Mouse (Mus musculus) lung, embryonic 15.5 days (tissue): Measurements from ENCODE around the gene Hspa5. TPM values are rescaled to one million over a fixed set of nuclear protein-coding genes. Genes with fewer than 3 reads are reported as not detected.
A peak's percentile ranks its signal among the peaks of the same experiment; 100 is the strongest.
"Not testable (repeated sequence)": the region's sequence is repeated elsewhere in the genome, so short reads cannot be mapped to it uniquely, and the experiment has no call there.

Experiments used
- ATAC-seq: fragments of 200-750 bp; cut with Nextera tagmentation; 2 replicates; pipeline ENCODE4 v1.8.0; 2017; ENCODE audit warnings: moderate number of reproducible peaks, borderline replicate concordance; ENCODE audit not compliant: low FRiP score, low TSS enrichment; ENCODE audit errors: extremely low read depth
- H3K27ac ChIP-seq: fragments of 300-500 bp; sonication (generic); 2 replicates; pipeline ENCODE4 v1.5.1; 2015; ENCODE audit warnings: moderate library complexity, mild to moderate bottlenecking, inconsistent platforms
- H3K27me3 ChIP-seq: fragments of 300-500 bp; sonication (generic); 2 replicates; pipeline ENCODE4 v1.6.1; 2015; ENCODE audit warnings: inconsistent platforms
- H3K36me3 ChIP-seq: fragments of 300-500 bp; sonication (generic); 2 replicates; pipeline ENCODE4 v1.6.1; 2015; ENCODE audit warnings: inconsistent platforms
- H3K4me1 ChIP-seq: fragments of 300-500 bp; sonication (generic); 2 replicates; pipeline ENCODE4 v1.6.1; 2015; ENCODE audit warnings: inconsistent platforms
- H3K4me2 ChIP-seq: fragments of 300-500 bp; sonication (generic); 2 replicates; pipeline ENCODE4 v1.6.1; 2015; ENCODE audit warnings: inconsistent platforms, mild to moderate bottlenecking, moderate library complexity
- H3K4me3 ChIP-seq: fragments of 300-500 bp; sonication (generic); 2 replicates; pipeline ENCODE4 v1.5.1; 2015; ENCODE audit warnings: mild to moderate bottlenecking, inconsistent platforms
- H3K9ac ChIP-seq: fragments of 300-500 bp; sonication (generic); 2 replicates; pipeline ENCODE4 v1.6.1; 2015; ENCODE audit warnings: inconsistent platforms
- H3K9me3 ChIP-seq: fragments of 300-500 bp; sonication (generic); 2 replicates; pipeline ENCODE4 v1.6.1; 2016; ENCODE audit warnings: inconsistent platforms
- WGBS: fragments of 180-500 bp; shearing (Covaris S2); methylation state at CpG from one replicate; pipeline ENCODE4 v1.1.7; 2015; 5-methylcytosine and 5-hydroxymethylcytosine counted together
- polyA plus RNA-seq: library from polyadenylated mRNA; unstranded; fragments of >200 nt; fragmentation: Nextera tagmentation; extraction: Ambion mirVana; gene quantifications from 2 replicates; pipeline ENCODE4 v1.2.1, GENCODE M21; 2015

Gene Hspa5
- polyA plus RNA-seq, 1 experiment from 2014 or later: 1,028 TPM

DNA sequence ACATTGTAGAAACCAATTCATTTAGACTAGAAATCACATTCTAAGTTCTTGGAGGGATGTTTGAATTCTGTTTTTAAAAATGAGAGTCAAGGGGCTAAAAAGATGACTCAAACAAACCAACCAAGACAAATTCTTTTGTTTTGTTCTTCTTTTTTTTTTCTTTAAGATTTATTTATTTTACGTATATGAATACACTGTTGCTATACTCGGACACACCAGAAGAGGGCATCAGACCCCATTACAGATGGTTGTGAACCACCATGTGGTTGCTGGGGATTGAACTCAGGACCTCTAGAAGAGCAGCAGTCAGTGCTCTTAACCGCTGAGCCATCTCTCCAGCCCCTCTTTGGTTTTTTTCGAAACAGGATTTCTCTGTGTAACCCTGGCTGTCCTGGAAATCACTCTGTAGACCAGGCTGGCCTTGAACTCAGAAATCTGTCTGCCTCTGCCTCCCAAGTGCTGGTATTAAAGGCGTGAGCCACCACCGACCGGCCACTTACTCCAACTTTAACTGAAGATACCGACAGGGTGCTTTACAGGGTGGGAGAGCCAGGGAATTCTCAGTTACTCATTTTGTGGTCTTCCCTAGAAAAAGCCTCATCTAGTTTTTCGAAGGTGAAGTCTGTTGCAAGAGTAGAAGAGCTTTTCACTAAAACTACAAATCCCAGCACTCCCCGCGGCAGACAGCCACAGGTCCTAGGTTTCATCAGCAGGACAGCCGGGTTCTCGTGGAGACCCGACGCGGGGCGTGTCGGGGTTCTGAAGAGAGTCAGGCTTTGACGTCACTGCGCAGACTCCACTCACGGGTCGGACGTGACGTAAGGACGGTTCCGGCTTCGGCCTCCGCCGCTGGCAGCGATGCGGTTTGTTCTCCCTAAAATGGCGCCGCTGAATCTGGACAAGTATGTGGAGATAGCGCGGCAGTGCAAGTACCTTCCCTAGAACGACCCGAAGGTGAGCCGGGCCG is 30.0 kb downstream of the Hspa5 start:
- Histone ChIP-seq H3K4me2 (peak overlapping the region; percentile 41; the same call in 1 of the 2 replicates), H3K4me3 (peak overlapping the region; percentile 78), H3K27ac (peak overlapping the region; percentile 86), H3K27me3 (no peaks in the 10 kb centered on the region), H3K4me1 (peaks cover 21% of the 10 kb centered on the region), H3K36me3 (peaks cover 10% of the 10 kb centered on the region; the same call in 1 of the 2 replicates), H3K9me3 (no peaks in the 10 kb centered on the region), H3K9ac (peak overlapping the region; percentile 89)
- 5% methylated on average over 39 of the region's 39 CpGs for WGBS
- ATAC-seq: peak; percentile 95

- H3K27ac ChIP-seq: peak overlapping the region; percentile 86
- H3K4me1 ChIP-seq: peaks cover 21% of the 10 kb centered on the region
- H3K9me3 ChIP-seq, H3K27me3 ChIP-seq: not testable (repeated sequence)
- peak overlapping the region; percentile 65 for H3K4me2 ChIP-seq
- under 1% methylated on average over 32 of the region's 32 CpGs for WGBS
- peaks cover 12% of the 10 kb centered on the region; the same call in 1 of the 2 replicates for H3K36me3 ChIP-seq
- H3K4me3 ChIP-seq: peak overlapping the region; percentile 78
- H3K9ac ChIP-seq: peak overlapping the region; percentile 89
- ATAC-seq: peak; percentile 40
Measured at GRCm38 (mm10) chr2:34802565-34803245, 30.9 kb downstream of the Hspa5 start.

DNA sequence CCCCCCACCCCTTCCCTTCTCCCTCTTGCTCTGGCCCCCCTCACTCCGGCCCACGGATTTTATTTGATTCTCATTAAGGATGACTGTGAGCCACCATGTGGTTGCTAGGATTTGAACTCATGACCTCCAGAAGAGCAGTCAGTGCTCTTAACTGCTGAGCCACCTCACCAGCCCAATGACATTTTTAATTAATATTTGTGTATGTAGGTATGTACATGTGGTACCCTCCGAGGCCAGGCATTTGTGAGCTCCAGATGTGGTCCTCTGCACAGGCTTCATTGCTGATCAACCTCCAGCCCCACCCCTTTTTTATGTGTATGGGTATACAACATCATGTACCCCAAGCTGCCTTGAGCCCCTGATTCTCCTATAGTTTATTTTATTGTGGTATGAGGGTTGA is 32.0 kb downstream of the Hspa5 start:
- Histone ChIP-seq H3K27me3 (no peaks in the 10 kb centered on the region), H3K4me2 (peak overlapping the region; percentile 40), H3K4me3 (peak overlapping the region; percentile 18), H3K27ac (no peak overlapping the region), H3K4me1 (peaks cover 21% of the 10 kb centered on the region), H3K9ac (no peak overlapping the region), H3K9me3 (no peaks in the 10 kb centered on the region), H3K36me3 (peaks cover 19% of the 10 kb centered on the region; the same call in 1 of the 2 replicates)
- WGBS: 66% methylated on average over 3 of the region's 3 CpGs
- ATAC-seq: no peak

- peak overlapping the region; percentile 40 for H3K4me2 ChIP-seq
- H3K9ac ChIP-seq: no peak overlapping the region
- H3K36me3 ChIP-seq: peaks cover 23% of the 10 kb centered on the region; the same call in 1 of the 2 replicates
- no peaks in the 10 kb centered on the region for H3K9me3 ChIP-seq
- H3K4me1 ChIP-seq: peaks cover 17% of the 10 kb centered on the region
- no peaks in the 10 kb centered on the region for H3K27me3 ChIP-seq
- H3K27ac ChIP-seq: no peak overlapping the region
- 97% methylated on average over 2 of the region's 2 CpGs for WGBS
- ATAC-seq: no peak
- H3K4me3 ChIP-seq: peak overlapping the region; percentile 18; the same call in 1 of the 2 replicates
Measured at GRCm38 (mm10) chr2:34804172-34804571, 32.4 kb downstream of the Hspa5 start.

GRCm38 (mm10) chr2:34804815-34805214 is 33.0 kb downstream of the Hspa5 start:
- Histone ChIP-seq H3K4me1 (peaks cover 16% of the 10 kb centered on the region), H3K4me3 (no peak overlapping the region), H3K36me3 (peaks cover 25% of the 10 kb centered on the region; the same call in 1 of the 2 replicates), H3K4me2 (no peak overlapping the region), H3K9me3 (no peaks in the 10 kb centered on the region), H3K9ac (no peak overlapping the region), H3K27me3 (no peaks in the 10 kb centered on the region), H3K27ac (no peak overlapping the region)
- ATAC-seq: no peak
- WGBS: 79% methylated on average over 1 of the region's 1 CpGs

DNA sequence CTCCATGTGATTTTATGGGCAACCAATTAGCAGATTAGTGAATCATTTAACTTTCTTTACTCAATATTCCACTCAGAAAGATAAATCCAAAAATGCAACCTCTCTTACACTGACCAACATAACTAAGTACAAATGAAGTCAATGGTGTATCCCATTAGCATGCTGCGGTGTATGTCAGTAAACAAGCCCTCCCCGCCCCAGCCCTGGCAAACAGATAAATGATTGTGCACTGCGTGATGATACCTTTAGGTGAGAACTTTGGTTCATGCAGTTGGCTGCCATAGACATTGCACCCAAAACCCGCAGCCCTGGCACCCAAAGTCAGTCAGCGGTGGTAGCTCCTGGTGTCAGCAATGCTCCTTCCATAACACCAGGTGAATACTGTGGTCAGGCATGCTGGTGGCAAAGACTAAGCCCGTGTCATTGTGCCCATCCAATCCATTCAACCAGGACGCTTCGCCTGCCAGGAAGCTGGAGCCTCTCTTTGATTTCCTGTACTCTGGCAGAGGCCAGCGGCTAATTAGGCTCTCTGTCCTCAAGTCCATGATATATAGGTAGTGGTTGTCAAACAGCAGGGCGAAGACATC is 33.7 kb downstream of the Hspa5 start:
- H3K9me3 ChIP-seq: no peaks in the 10 kb centered on the region
- H3K27me3 ChIP-seq: no peaks in the 10 kb centered on the region
- peaks cover 14% of the 10 kb centered on the region for H3K4me1 ChIP-seq
- peaks cover 29% of the 10 kb centered on the region; the same call in 1 of the 2 replicates for H3K36me3 ChIP-seq
- 81% methylated on average over 10 of the region's 10 CpGs for WGBS
- no peak overlapping the region for H3K9ac ChIP-seq
- ATAC-seq: no peak
- no peak overlapping the region for H3K27ac ChIP-seq
- H3K4me3 ChIP-seq: no peak overlapping the region
- H3K4me2 ChIP-seq: no peak overlapping the region

DNA sequence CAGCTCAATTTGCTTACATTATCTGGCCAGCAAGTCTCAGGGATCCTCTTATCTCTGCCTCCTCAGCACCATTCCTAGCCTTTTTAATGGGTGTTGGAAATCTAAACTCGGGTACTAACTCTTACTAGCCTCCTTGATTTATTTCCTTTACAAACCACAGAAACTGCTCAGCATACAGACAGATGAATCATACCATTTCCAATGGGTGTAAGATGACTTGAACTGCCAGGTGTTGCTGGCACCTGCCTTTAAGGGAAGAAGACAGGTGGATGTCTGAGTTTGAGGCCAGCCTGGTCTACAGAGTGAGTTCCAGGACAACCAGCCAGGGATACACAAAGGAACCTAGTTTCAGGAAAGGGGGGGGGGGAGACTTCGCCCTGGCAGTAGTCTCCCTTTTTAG is 36.3 kb downstream of the Hspa5 start:
- Histone ChIP-seq H3K9ac (no peak overlapping the region), H3K4me1 (peaks cover 12% of the 10 kb centered on the region), H3K27ac (no peak overlapping the region), H3K27me3 (no peaks in the 10 kb centered on the region), H3K4me3 (no peak overlapping the region), H3K9me3 (no peaks in the 10 kb centered on the region), H3K4me2 (no peak overlapping the region), H3K36me3 (peaks cover 48% of the 10 kb centered on the region)
- WGBS: 75% methylated on average over 2 of the region's 2 CpGs
- no peak for ATAC-seq

- 86% methylated on average over 1 of the region's 1 CpGs for WGBS
- no peaks in the 10 kb centered on the region for H3K9me3 ChIP-seq
- peaks cover 64% of the 10 kb centered on the region for H3K36me3 ChIP-seq
- no peaks in the 10 kb centered on the region for H3K27me3 ChIP-seq
- H3K9ac ChIP-seq: no peak overlapping the region
- ATAC-seq: no peak
- H3K4me3 ChIP-seq: no peak overlapping the region
- peaks cover under 1% of the 10 kb centered on the region; the same call in 1 of the 2 replicates for H3K4me1 ChIP-seq
- no peak overlapping the region for H3K27ac ChIP-seq
- H3K4me2 ChIP-seq: no peak overlapping the region
Measured at GRCm38 (mm10) chr2:34809568-34809967, 37.8 kb downstream of the Hspa5 start.

DNA sequence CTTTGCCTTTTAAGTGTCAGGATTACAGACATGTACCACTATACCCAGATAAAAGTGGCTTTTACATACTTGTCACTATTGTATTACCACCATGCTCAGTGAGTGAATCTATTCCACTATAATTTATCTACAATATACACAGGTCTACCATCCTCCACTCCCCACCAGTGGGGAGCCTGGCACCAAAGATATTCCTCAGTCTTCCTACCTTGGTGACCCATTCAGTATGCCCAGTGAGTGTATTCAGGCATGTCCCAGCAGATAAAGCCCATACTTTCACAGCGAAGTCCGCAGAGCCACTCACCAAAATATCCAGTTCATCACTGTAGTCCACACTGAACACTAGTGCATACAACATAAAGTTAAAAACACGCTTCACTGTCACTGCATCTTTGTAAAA is 39.0 kb downstream of the Hspa5 start:
- Histone ChIP-seq H3K27ac (no peak overlapping the region), H3K27me3 (no peaks in the 10 kb centered on the region), H3K9me3 (no peaks in the 10 kb centered on the region), H3K4me1 (no peaks in the 10 kb centered on the region), H3K4me2 (no peak overlapping the region), H3K4me3 (no peak overlapping the region), H3K36me3 (peaks cover 64% of the 10 kb centered on the region), H3K9ac (no peak overlapping the region)
- WGBS: 96% methylated on average over 3 of the region's 3 CpGs
- no peak for ATAC-seq

- H3K4me3 ChIP-seq: no peak overlapping the region
- no peaks in the 10 kb centered on the region for H3K9me3 ChIP-seq
- H3K27ac ChIP-seq: no peak overlapping the region
- H3K27me3 ChIP-seq: no peaks in the 10 kb centered on the region
- H3K9ac ChIP-seq: no peak overlapping the region
- WGBS: 75% methylated on average over 7 of the region's 7 CpGs
- no peak for ATAC-seq
- peaks cover 76% of the 10 kb centered on the region for H3K36me3 ChIP-seq
- H3K4me2 ChIP-seq: no peak overlapping the region
- no peaks in the 10 kb centered on the region for H3K4me1 ChIP-seq
Measured at GRCm38 (mm10) chr2:34812706-34813105, 40.9 kb downstream of the Hspa5 start.

DNA sequence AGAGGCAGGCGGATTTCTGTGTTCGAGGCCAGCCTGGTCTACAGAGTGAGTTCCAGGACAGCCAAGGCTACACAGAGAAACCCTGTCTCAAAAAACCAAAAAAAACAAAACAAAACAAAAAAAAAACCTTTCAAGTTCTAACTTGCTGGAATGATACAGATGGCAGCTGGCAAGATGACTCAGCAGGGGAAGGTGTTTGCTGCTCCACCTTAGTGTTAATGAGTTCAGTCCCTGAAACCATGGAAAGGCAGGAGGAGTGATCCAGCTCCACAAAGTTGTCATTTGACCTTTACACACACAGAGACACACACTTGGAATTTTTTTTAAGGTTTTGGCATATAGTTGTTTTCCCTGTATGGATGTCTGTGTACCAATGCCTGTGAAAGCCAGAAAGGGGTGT is 44.1 kb downstream of the Hspa5 start:
- 93% methylated on average over 2 of the region's 2 CpGs for WGBS
- H3K9ac ChIP-seq, H3K4me2 ChIP-seq, H3K4me3 ChIP-seq, H3K27ac ChIP-seq, ATAC-seq, H3K4me1 ChIP-seq, H3K27me3 ChIP-seq, H3K9me3 ChIP-seq: not testable (repeated sequence)
- peaks cover 69% of the 10 kb centered on the region for H3K36me3 ChIP-seq
